Mouse (Mus musculus) hindbrain, embryonic 11.5 days (tissue): ENCODE measurements around the gene Nmt2. TPM values are rescaled to one million over a fixed set of nuclear protein-coding genes. Genes with fewer than 3 reads are reported as not detected.
A peak's percentile ranks its signal among the peaks of the same experiment; 100 is the strongest.

Experiments
- ATAC-seq: fragments of 200-750 bp; cut with Nextera tagmentation; 2 replicates; pipeline ENCODE4 v1.8.0; 2017; ENCODE audit warnings: mild to moderate bottlenecking, moderate TSS enrichment, moderate library complexity; ENCODE audit not compliant: low FRiP score
- DNase-seq: peaks from one replicate; pipeline ENCODE4 v3.0.0-alpha.2; 2015; ENCODE audit warnings: low spot score
- H3K27ac ChIP-seq: fragments of 300-500 bp; sonication (generic); 2 replicates; pipeline ENCODE4 v1.5.1; 2014; ENCODE audit warnings: mild to moderate bottlenecking, low read depth, low read length
- H3K27me3 ChIP-seq: fragments of 300-500 bp; sonication (generic); 2 replicates; pipeline ENCODE4 v1.6.1; 2014; ENCODE audit warnings: mild to moderate bottlenecking, low read length, moderate library complexity, mixed read lengths; ENCODE audit not compliant: control insufficient read depth, insufficient read depth
- H3K36me3 ChIP-seq: fragments of 300-500 bp; sonication (generic); 2 replicates; pipeline ENCODE4 v1.6.1; 2014; ENCODE audit warnings: mild to moderate bottlenecking, low read length, moderate library complexity, mixed read lengths; ENCODE audit not compliant: control insufficient read depth, insufficient read depth
- H3K4me1 ChIP-seq: fragments of 300-500 bp; sonication (generic); replicated peaks from 2 replicates; pipeline ENCODE4 v1.6.1; 2014; ENCODE audit warnings: low read length, mixed read lengths; ENCODE audit not compliant: control insufficient read depth, insufficient read depth
- H3K4me2 ChIP-seq: fragments of 300-500 bp; sonication (generic); replicated peaks from 2 replicates; pipeline ENCODE4 v1.6.1; 2014; ENCODE audit warnings: mild to moderate bottlenecking, low read depth, low read length
- H3K4me3 ChIP-seq: fragments of 300-500 bp; sonication (generic); 2 replicates; pipeline ENCODE4 v1.5.1; 2014; ENCODE audit warnings: low read depth, low read length
- H3K9ac ChIP-seq: fragments of 300-500 bp; sonication (generic); 2 replicates; pipeline ENCODE4 v1.6.1; 2014; ENCODE audit warnings: low read depth, low read length
- H3K9me3 ChIP-seq: fragments of 300-500 bp; sonication (generic); 2 replicates; pipeline ENCODE4 v1.6.1; 2016; ENCODE audit warnings: low read length; ENCODE audit not compliant: control insufficient read depth
- WGBS: fragments of 180-500 bp; shearing (Covaris S2); extraction: QIAGEN DNeasy Blood & Tissue Kit; methylation state at CpG from one replicate; pipeline ENCODE4 v1.1.7; 2014; 5-methylcytosine and 5-hydroxymethylcytosine counted together
- polyA plus RNA-seq: library from polyadenylated mRNA; unstranded; fragments of >200 nt; fragmentation: Nextera tagmentation; extraction: Ambion mirVana; gene quantifications from 2 replicates; pipeline ENCODE4 v1.2.1, GENCODE M21; 2014

Gene Nmt2
- polyA plus RNA-seq, 1 experiment from 2014 or later, result 76.5 TPM

DNA sequence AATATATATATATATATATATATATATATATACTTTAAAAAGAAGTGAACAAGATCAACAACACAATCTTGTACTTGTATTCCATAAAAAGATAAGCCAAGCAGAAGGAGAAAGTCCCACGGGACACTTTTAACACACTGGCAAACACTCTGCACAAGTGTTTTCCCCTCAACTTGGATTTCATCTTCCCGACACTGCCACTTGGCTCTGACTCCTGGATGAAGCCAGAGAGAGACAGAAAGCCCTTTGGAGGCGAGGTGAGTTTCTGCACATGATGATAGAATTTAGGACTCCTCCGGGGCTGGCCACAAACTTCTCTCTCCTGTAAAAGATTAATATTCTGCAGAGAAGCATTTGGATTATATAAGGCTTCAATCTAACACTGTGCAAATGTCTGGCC lies 2.7 kb upstream of the Nmt2 start:
- no peaks in the 10 kb centered on the region for H3K36me3 ChIP-seq
- no peak overlapping the region for H3K4me3 ChIP-seq
- H3K9me3 ChIP-seq, result no peaks in the 10 kb centered on the region
- H3K4me1 ChIP-seq, result no peaks in the 10 kb centered on the region
- DNase-seq (no peak), ATAC-seq (no peak)
- H3K9ac ChIP-seq, result no peak overlapping the region
- no peak overlapping the region for H3K27ac ChIP-seq
- H3K27me3 ChIP-seq, result no peaks in the 10 kb centered on the region
- WGBS, result 91% methylated on average over 4 of the region's 4 CpGs
- no peak overlapping the region for H3K4me2 ChIP-seq

DNA sequence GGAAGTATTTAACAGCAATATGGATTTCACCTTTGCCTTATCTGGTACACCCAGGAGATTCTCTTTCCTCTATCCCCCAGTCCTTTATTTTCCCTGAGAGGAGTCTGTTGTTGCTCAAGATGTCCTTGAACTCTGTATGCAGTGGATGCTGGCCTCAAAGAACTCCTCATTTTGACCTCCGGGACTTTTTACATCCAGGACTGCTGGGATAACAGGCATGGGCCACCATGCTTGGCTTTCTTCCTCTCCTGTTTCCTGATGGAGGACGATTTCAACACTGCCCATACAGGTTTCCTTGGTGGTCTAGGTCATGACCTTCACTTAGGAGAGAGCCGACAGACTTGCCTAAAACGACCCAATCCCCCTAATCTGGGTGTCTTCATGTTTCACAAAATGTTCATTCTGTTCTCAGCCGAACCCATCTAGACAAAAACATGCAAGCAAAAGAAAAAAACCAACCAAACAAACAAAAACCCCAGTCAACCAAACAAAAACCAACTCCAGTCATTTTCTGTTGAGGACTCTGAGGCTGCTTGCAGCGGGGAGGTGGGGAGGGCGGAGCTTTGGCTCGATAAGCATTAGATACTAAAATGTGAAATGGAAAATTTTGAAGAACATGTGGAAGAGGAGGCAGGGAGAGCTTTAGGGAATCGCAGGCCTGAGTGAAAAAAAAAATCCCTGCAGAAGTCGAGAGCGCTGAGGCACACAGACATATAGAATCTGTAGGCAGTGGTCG lies 978 bp upstream of the Nmt2 start:
- peak overlapping the region; percentile 42 for H3K4me2 ChIP-seq
- peak overlapping the region; percentile 53 for H3K9ac ChIP-seq
- no peaks in the 10 kb centered on the region for H3K27me3 ChIP-seq
- peak overlapping the region; percentile 37 for H3K4me3 ChIP-seq
- no peaks in the 10 kb centered on the region for H3K4me1 ChIP-seq
- no peaks in the 10 kb centered on the region for H3K9me3 ChIP-seq
- ATAC-seq, result no peak
- DNase-seq, result no peak
- peak overlapping the region; percentile 73 for H3K27ac ChIP-seq
- no peaks in the 10 kb centered on the region for H3K36me3 ChIP-seq
- 12% methylated on average over 12 of the region's 12 CpGs for WGBS

DNA sequence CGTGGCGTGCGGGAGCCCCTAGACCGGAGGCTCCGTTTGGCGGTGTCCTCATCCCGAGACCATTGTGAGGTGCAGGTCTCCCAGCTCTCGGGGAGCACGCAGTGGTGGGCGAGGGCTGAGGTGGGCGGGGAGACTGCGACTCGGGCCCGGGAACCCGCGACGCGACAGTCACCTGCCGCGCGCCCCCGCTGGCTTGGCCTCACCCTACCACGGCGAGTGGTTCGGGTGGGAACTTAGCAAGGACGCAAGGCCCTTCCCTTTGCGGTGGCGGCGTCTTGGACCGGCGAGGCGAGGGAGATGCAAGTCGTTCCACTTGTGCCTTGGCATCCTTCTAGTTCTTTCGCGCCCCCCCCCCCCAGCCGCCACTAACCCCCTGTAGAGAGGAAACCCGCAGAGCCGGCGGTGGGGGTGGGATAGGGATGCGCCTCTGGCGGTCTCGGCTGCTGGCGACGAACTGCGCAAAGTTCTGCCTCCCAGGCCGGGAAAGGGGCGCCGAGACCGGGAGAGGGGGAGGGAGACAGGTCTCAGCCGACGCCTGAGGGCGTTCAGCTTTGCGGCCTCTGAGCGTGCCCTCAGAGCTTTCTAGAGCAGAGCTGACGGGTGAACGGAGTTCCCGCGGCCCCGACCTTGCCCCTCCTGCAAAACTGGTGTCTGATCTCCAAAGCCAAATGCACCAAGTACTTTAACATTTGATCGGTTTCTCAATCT lies 615 bp downstream of the Nmt2 start:
- Histone ChIP-seq H3K36me3 (no peaks in the 10 kb centered on the region), H3K27me3 (no peaks in the 10 kb centered on the region), H3K9ac (peak overlapping the region; percentile 80), H3K4me3 (peak overlapping the region; percentile 80), H3K9me3 (no peaks in the 10 kb centered on the region), H3K4me2 (peak overlapping the region; percentile 86), H3K27ac (peak overlapping the region; percentile 85), H3K4me1 (no peaks in the 10 kb centered on the region)
- DNase-seq, result peak; percentile 76
- peak; percentile 3 for ATAC-seq
- under 1% methylated on average over 57 of the region's 60 CpGs for WGBS

DNA sequence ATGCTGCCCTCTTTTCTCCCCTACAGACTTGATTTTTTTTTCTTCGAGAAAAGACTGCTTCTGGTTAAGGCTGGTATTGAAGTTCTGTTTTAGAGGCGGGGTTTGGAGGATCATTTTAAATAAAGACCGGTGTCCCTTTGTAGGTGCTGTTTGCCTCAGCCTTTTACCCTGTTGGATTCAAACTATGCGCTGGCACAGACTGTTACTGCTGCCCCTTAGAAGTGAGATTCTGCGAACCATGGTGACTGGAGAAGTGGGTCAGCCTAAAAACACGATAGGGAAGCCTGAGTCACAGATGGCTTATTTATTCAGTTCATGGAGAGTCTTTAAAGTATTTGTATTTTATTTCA lies 1.1 kb downstream of the Nmt2 start:
- peak overlapping the region; percentile 80 for H3K9ac ChIP-seq
- DNase-seq (no peak), ATAC-seq (no peak)
- H3K9me3 ChIP-seq, result no peaks in the 10 kb centered on the region
- H3K27ac ChIP-seq, result no peak overlapping the region
- H3K4me2 ChIP-seq, result peak overlapping the region; percentile 86
- H3K27me3 ChIP-seq, result no peaks in the 10 kb centered on the region
- H3K36me3 ChIP-seq, result no peaks in the 10 kb centered on the region
- no peaks in the 10 kb centered on the region for H3K4me1 ChIP-seq
- WGBS, result 1% methylated on average over 6 of the region's 6 CpGs
- peak overlapping the region; percentile 80 for H3K4me3 ChIP-seq

DNA sequence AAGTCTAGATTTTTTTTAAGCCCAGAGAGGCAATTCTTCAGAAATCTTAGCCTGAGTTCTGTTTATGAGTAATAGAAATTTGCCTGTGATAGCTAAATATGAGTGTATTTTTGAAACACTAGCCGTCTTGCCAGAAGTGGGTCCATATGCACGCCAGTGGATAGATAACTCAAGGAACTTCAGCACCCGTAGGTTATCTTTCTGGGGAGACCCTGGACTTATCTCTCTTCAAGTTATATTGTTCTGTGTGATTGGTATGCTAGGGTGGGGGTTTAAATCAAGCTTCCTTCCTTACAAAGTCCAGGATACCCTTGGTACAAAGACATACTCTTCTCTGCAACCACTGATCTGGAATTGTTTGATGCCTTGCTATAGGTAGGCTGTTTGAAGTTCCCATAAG lies 1.7 kb downstream of the Nmt2 start:
- Histone ChIP-seq H3K36me3 (no peaks in the 10 kb centered on the region), H3K4me2 (no peak overlapping the region), H3K4me3 (no peak overlapping the region), H3K9ac (no peak overlapping the region), H3K27me3 (no peaks in the 10 kb centered on the region), H3K9me3 (no peaks in the 10 kb centered on the region), H3K27ac (no peak overlapping the region), H3K4me1 (no peaks in the 10 kb centered on the region)
- WGBS, result 84% methylated on average over 3 of the region's 3 CpGs
- no peak for ATAC-seq
- no peak for DNase-seq

DNA sequence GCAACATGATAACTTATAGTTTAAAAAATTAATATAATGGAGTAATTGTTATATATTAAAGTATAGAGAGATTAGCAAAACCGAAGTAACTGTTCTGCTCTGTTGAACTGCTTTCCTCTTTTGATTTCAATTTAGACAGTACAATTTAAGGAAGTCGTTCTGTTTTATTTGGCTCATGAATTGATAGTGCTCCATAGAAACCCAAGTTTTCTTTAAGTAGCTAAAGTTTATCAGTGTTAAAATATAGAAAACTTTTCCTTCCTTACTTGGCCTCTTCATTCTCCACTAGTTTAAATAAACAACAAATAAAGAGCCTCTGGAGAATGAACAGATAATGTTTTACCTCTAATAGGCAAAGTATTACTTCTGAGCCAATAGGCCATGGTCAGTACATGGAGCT lies 2.2 kb downstream of the Nmt2 start:
- no peak overlapping the region for H3K4me3 ChIP-seq

DNA sequence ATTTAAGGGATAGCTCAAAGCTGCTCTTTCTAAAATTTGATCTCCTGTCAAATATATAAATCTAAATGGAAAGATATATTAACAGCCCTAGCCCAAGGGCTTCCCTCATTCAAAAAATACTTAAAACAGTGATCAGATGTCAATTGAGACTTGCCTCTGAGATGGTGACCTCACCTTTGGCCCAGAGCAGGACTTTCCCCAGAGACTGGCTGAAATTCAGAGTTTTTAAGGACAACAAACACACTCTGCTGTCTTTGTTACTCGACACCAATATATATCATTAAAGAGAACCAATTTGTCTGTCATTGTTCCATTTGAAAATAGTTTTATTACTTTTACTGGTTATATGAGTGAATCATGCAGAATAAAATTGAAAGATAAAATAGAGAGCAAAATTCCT lies 5.6 kb downstream of the Nmt2 start:
- WGBS, result 88% methylated on average over 1 of the region's 1 CpGs
- H3K4me2 ChIP-seq, result no peak overlapping the region
- H3K4me3 ChIP-seq, result no peak overlapping the region
- DNase-seq, result no peak
- H3K9me3 ChIP-seq, result no peaks in the 10 kb centered on the region
- no peaks in the 10 kb centered on the region for H3K4me1 ChIP-seq
- H3K36me3 ChIP-seq, result no peaks in the 10 kb centered on the region
- ATAC-seq, result no peak
- no peaks in the 10 kb centered on the region for H3K27me3 ChIP-seq
- H3K27ac ChIP-seq, result no peak overlapping the region
- H3K9ac ChIP-seq, result no peak overlapping the region

More for the DNA sequence above, 2.2 kb downstream of the Nmt2 start:
- WGBS, result 88% methylated on average over 2 of the region's 2 CpGs
- Histone ChIP-seq H3K27me3 (no peaks in the 10 kb centered on the region), H3K36me3 (no peaks in the 10 kb centered on the region), H3K27ac (no peak overlapping the region), H3K4me1 (no peaks in the 10 kb centered on the region), H3K4me2 (no peak overlapping the region), H3K9ac (no peak overlapping the region), H3K9me3 (no peaks in the 10 kb centered on the region)
- DNase-seq (no peak), ATAC-seq (no peak)

DNA sequence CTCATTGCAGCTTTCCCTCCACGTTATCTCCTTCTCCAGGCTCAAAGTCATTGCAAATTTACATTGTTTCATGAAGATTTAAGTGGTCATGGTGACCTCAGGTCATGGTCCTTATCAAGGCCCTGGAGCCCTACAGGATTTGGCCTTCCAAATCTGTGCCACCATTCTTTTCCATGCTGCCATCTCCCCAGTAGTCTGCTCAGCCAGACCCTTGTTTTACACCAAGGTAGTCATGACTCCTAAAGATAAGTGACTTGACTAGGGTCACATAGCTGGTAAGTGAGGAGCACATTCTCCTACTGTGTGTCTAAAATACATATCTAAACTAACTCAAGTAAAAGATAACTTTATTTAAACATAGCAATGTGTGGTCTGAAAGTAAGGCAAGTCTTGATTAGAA lies 8.2 kb downstream of the Nmt2 start:
- H3K27me3 ChIP-seq, result no peaks in the 10 kb centered on the region
- no peak overlapping the region for H3K9ac ChIP-seq
- no peaks in the 10 kb centered on the region for H3K4me1 ChIP-seq
- no peaks in the 10 kb centered on the region for H3K9me3 ChIP-seq
- no peaks in the 10 kb centered on the region for H3K36me3 ChIP-seq
- WGBS, result 84% methylated on average over 1 of the region's 1 CpGs
- ATAC-seq (no peak), DNase-seq (no peak)
- no peak overlapping the region for H3K27ac ChIP-seq
- H3K4me2 ChIP-seq, result no peak overlapping the region
- H3K4me3 ChIP-seq, result no peak overlapping the region

DNA sequence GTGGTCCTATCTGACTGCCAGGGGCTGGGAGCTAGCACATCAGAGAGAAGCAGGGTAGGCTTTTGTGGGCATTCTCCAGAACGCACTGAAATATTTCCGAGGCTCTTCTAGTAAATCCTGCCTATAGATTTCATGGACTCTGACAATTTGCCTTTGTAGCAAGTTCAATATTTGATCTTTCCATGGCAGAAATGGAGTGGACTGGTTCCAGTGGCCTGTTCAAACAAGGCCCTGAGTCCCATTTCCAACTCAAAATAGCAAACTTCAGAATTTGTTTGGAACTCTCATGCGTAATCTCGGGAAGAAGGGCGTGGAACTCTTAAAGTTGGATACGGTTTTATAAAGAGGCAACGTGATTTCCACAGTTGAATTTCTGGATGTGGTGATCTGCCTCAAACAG lies 11.8 kb downstream of the Nmt2 start:
- Histone ChIP-seq H3K4me2 (no peak overlapping the region), H3K4me1 (no peaks in the 10 kb centered on the region), H3K36me3 (no peaks in the 10 kb centered on the region), H3K27ac (no peak overlapping the region), H3K27me3 (no peaks in the 10 kb centered on the region), H3K9me3 (no peaks in the 10 kb centered on the region), H3K9ac (no peak overlapping the region), H3K4me3 (no peak overlapping the region)
- ATAC-seq (no peak), DNase-seq (no peak)
- WGBS, result 92% methylated on average over 7 of the region's 7 CpGs
